Mouse (Mus musculus) adrenal gland, postnatal 10 days (tissue): ENCODE data around the gene Galp. TPM values are rescaled to one million over a fixed set of nuclear protein-coding genes. Genes with fewer than 3 reads are reported as not detected.
"Not testable (repeated sequence)": the region's sequence is repeated elsewhere in the genome, so short reads cannot be mapped to it uniquely, and the experiment has no call there.

Source experiments
- DNase-seq: peaks from one replicate; pipeline ENCODE4 v3.0.0; 2021; ENCODE audit warnings: mixed read lengths
- long read RNA-seq, 2 experiments: library from polyadenylated mRNA; stranded (forward); transcript quantifications; one replicate each; pipeline ENCODE4 v2.0.0; 2021
- total RNA-seq, 2 experiments: library from RNA; stranded (reverse); gene quantifications; 2 replicates each; pipeline ENCODE4 v1.2.3; 2021

Gene Galp
- total RNA-seq, result not detected
- long read RNA-seq, experiment 1, result 0 reads
- long read RNA-seq, experiment 2, result 0 reads

DNA sequence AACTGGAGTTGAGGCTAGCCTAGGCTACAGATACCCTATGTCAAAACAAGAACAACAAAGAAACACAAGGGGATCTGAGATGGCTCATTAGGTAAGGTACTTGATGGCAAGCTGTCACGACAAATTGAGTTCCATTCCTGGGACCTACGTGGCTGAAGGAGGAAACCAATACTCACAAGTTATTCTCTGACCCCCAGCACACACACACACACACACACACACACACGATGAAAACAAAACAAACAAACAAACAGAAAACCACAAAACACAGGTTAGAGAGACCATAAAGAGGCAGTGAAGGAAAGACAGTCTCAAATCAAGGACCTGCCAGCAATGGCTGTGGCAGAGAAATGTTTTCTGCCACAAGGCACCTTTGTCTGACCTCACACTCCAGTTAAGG lies at the start of gene Galp:
TSS of gene Galp (plus strand) at position 301 of the 400 bp plus-strand sequence.
- DNase-seq, result no peak

DNA sequence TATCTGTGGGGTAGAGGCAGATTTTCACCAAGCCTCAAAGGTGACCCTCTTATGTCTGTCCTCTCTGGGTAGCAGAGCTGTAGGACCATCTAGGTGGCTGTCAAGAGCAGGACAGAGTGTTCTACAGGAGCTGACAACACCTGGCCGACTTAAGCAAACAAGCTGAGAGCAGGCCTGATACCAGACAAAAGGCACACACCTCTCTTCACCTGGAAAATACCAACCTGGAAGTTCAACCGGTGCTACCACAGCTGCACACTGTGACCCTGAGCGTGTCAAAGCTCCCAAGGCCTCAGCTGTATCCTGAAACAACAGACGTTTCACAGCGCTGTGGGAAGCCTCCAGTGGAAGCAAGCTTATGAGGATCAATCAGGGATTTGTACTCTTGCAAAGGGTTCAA lies 49.2 kb upstream of the Galp start:
- no peak for DNase-seq

DNA sequence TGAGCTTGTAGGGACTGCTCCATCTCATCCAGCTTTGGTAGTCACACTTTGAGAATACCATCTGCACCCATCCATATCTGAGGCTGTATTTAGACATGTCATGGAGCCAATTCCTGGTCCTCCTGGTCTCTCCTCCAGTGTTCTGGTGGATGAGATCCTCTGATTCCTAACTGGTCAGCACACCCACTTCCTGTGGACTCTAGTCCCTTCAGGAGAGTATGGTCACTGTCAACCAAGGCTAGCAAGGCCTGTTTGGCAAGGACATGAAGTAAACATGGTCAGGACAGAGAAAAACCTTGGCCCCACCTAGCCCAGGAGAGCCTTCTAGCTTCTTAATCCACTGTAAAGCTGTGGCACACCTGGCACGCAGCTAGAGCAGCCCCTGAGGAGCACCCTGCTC lies 45.6 kb upstream of the Galp start:
- DNase-seq, result peak; percentile 56

DNA sequence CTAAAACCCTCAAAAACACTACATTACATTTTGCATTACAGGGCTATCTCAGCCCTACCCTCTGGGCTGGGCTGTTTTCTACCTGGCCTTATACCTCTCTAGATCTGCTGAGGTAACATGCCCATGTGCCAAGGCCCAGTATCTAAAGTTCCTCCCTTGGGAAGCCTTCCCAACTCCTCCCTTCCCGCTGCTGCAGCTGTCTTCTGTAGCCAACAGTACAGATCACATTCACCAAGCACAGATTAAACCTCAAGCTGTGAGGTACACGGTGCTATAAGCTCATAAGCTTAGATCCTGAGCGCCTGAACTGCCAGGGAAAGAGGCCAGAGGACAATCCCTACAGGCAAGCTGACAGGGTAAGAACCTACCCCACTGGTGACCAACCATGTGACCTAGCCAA lies 44.9 kb upstream of the Galp start:
- DNase-seq, result no peak

DNA sequence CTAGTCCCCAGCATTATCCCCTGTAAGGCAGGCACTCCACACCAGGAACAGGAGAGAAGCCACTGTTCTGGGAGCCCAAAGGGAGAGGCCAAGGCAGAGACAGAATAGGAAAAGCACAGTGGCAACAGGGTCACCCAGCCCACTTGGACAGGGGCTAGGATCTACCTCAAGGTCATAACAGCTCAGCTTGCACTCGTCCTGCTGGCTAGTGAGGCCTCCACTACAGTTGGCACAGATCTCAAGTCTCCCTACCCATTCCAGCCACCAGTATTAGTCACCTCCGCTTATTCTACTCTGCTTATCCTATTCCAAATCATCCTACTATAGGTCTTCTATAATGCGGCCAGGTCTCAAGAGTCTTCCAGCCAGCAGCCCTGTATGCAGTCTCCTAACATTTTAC lies 43.8 kb upstream of the Galp start:
- DNase-seq, result peak; percentile 56

DNA sequence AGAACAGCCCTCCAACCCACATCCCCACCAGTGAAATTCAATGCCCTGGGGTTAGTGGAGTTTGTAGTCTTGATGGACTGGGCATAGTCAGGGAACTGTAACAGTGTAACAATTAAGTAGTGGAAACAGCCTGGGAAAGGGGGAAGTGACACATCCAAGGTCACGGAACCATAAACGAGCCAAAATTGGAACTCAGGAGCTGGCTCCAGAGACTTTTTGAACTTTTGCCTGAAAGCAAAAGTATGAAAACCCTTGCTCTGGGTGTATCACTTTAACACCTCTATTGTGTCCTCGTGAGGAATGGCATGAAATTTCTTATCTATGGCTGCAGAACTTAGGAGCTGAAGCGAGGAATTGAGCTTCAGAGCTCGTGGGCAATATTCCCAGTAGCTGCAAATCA lies 42.7 kb upstream of the Galp start:
- DNase-seq, result peak; percentile 42

DNA sequence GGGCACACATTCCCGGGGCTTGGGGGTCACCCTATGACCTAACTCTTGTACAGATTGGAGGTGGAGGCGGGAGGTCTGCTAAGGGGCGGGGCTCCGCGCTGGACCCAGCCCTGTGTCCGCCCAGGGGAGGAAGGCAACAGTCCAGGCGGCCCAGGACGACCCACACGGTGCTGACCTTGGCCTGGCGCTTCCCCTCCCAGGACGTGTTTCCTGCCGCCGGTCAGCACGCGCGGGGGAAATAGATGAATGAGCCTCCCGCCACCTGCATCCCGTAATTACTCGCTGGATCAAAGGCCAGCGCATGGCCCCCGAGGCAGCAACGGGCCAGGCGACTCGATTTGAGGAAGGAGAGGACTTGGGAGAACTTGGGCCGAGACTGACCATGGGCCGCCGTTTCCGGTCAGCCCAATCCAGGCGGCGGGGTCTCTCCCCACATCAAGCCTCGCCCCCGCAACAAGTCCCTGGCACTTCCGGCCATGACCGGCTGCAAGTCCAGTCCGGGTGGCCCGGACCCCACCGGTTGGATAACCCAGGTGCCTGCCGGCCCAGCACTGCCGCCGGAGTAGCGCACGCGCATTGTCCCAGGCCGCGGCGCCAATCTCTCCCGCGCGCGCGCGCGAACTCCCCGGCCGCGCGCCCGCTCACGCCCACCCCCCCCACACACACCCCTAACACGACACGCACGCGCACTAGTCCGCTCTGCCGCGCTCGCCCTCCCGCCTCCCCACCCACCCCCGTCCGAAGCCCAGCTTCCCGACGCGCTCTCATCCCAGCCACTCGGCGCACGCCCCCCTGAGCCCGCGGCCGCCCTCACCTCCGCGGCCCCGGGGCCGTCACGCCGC lies 41.6 kb upstream of the Galp start:
- peak; percentile 93 for DNase-seq

DNA sequence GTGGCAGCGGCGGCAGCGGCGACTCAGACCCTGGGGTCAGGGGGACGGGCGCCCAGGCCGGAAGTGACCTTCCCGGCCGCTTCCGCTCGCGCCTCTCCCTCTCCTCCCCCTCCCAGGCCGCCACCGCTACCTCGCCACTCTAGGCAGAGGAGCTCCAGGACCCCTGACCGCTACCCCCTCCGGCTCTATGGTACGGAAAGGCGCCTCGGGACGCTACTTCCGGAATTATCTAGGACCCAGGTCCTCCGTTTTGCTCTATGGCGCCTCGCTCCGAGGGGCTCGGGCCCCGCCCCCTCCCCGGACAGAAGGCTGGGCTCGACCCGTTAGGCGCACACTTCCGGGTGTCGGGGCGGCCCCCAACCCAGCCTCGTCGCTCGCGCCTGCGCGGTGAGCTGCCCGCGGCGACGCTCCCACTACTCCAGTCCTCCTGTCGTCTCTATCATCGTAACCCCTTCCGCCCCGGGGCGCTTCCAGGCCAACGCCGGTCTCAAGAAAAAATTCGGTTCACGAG lies 40.9 kb upstream of the Galp start, which contains the start of gene Zfp787:
TSS of gene Zfp787 (minus strand) at position 97 of the 511 bp plus-strand sequence.
- peak; percentile 98 for DNase-seq

DNA sequence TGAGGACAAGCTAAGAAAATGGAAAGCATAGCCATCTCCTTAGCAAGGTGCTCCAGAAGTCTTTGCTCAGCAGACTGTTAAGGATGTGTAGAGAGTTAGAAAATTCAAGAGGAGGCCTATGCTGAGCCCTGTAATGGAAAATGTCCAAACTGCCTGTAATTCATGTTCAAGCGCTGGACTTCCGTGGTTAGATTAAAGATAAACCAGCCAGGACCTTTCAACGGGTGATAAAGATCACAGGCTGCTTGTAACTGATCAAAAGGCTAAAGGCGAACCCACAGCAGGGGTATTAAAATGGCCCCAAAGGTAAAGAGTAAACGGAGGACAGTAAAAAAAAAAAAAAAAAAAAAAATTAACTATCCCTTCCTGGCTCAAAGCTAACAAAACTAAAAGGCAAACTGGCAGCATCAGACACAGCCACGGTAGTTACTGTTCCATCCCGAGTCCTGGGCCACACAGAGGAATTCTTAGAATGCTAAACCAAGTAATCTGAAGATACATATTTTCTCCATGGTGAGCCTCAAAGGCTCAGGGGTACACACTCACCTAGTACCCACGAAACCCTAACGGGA lies 39.9 kb upstream of the Galp start:
- DNase-seq, result no peak

DNA sequence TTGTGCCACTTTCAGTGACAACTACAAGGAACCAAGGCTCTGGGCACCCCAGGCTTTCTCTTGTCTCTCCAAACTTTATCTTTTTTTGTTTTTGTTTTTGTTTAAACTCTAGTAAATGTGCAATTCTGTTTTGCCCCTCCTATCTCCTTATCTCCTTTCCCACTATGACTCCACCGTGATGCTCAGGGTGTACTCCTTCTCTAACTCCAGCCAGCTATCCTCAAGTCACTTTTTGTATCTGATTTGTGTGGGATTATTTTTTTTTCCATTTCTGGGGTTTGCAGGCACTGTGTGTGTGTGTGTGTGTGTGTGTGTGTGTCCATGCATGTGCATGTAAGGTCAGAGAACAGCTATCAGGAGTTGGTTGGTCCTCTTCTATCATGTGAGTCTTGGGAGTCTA lies 39.4 kb upstream of the Galp start:
- no peak for DNase-seq

DNA sequence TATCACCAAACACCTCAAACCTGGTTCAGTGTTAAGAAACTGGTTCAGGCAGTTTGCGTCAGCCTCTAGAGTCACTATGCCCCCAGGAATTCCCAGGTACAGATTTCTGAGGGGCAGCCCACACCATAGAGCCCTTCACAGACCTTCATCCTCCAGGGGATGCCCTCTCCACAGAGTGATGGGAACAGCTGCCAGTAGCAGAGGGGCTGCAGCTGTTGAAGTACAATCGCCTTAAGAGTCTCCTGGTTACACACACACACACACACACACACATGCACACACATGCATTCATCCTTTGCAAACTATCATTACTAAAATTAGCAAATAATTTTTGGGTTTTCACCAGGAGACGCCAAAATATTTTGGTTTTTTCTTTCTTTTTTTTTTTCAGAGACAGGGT lies 37.3 kb upstream of the Galp start:
- no peak for DNase-seq

DNA sequence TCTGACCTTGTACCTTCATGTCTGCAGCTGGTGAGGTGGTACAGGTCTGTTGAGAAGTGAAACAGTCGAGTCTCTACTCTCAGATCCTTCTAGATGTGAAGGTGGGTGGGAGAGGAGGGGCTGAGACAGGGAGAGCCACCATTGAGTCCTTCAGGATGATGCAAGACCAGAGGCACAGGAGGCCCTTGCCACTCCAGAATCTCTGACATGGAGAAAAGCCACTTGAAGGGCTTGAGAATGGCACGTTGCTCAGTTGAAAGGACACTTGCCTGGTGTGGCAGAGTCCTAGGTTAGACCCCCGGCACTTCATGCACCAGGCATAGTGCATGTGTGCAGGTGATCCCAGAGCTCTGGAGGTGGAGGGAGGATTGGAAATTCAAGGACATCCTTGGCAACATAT lies 35.3 kb upstream of the Galp start:
- DNase-seq, result no peak

DNA sequence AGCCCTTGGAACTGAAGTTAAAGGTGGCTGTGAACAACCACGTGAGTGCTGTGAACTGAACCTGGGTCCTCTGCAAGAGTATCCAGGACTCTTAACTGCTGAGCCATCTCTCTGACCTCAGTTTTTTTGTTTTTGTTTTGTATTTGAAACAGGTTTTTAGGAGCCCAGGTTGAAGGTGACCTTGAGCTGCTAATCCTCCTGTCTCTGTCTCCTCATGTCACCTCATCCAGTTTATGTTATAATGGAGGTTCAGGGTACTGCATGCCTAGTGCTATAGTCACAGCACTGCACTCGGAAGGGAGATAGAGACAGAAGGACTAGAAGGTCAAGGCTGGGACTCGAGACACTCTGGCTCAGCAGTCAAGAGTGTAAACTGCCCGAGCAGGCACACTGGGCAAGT lies 34.7 kb upstream of the Galp start:
- DNase-seq, result no peak

DNA sequence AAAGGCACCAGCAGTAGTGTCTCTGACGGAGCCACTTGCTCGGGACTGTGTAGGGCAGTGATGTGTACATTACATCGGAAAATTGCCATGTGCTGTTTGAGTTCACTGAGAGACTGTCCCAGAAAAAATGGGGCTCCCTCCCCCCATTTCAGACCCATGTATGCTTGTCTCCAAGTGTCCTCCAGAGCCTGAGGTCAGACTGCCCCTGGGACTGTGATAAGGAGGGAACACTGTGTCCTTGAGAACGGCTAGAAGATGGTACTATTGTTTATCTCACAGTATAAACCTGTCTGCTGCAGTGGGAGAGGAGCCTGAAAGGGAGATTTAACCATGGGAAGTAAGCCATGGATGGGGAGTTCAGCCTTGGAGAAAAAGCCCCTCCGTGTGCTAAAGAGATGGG lies 32.2 kb upstream of the Galp start:
- no peak for DNase-seq

DNA sequence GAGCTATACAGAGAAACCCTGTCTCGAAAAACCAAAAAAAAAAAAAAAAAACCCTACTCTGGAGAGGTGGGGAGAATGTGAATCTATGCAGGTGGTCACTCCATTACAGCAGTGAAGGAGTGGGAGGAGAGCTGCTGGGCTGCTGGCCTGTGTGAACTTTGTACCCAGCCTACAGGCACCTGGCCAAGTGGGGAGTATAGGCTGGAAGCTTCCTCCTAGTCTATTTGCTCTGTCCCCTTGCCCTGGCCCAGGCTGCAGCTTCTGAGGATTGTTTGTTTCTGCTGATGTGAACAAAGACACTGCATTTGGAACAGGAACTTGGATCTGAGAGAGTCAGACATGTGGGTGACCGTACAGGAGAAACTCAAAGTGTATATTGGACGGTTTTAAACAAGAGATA lies 27.5 kb upstream of the Galp start:
- DNase-seq, result no peak

DNA sequence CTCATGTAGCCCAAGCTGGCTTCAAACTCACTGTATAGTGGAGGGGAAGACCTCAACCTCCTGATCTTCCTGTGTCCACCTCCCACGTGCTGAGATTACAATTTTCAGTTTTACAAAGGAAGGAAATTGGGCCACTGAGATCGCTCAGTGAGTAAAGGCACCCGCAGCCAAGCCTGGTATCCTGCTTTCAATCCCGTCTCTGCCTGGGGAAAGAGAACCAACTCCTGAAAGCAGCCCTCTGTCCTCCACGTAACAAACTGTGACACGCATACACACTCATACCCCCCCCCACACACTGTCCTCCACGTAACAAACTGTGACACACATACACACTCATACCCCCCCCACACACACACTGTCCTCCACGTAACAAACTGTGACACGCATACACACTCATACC lies 26.5 kb upstream of the Galp start:
- DNase-seq, result no peak

DNA sequence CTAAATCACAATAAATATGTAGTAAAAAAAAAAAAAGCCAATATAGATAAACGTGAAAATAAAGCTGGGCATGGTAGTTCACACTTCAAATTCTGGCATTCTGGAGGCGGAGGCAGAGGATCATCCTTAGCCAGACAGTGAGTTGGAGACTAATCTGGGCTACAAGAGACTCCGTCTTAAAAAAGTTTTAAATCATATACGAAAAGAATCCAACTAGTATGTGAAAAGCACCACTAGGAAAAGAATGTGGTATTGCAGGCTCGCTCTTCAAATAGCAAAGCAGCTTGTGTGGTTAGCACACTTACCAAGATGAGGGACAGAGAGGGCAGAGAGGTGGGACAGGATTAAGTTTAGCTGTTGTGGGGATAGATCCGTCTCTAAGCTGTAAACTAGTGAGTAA lies 26.0 kb upstream of the Galp start:
- DNase-seq, result no peak

DNA sequence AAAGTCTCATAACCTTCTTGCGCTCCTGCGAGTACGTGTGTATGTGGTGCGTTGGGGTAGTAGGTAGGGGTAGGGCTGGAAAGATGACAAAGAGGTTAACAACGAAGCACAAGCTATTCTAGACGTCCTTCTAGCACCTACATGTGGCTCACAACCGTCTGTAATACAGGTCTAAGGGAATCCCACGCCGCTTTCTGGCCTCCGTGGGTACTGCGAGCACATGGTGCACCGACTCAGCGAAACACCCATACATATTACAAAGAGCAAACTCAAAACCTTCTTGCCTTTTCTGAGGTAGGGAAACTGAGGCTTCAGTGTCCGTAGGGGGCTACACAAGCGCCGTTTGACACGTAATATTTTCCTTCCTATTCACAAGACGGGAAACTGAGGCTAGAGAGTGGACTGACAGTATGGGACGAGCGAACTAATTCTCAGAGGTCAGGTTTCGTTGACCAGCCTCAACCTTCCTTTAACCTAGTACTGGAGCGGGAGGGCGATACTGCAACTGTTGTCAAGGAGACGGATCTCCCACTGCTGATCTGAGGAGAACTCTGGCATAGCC lies 25.4 kb upstream of the Galp start:
- DNase-seq, result peak; percentile 81

DNA sequence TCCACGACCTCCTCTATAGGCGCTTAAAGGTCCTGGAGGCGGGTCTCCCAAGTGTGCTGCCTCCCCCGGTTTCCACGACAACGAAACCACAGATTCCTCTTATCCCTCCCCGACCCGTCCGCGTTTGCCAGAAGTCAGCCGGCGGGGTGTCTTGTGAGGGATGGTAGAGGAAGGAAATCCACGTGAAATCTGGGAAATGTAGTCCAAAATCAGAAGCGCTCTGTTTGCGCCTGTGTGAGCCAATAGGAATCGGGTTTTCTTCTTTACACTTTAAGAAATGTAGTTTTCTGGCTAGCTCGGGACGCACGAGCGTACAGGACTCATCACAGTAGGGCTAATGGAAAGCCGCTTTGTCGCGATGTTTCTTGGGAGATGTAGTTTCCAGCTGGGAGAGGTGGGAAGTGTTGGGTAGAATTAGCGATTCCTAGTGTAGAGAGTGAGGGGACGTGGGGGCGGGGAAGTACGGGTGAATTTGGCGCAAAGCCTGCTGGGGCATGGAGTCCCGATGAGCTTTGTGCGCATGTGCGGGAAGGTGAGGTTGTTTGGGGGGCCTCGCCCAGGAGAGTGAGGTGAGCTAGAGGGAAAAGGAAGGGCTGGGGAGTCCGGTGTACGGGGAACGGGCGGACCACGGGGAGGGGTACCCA lies 24.8 kb upstream of the Galp start, which contains the start of gene Zfp444:
TSS of gene Zfp444 (plus strand) at position 221 of the 644 bp plus-strand sequence.
- peak; percentile 98 for DNase-seq

DNA sequence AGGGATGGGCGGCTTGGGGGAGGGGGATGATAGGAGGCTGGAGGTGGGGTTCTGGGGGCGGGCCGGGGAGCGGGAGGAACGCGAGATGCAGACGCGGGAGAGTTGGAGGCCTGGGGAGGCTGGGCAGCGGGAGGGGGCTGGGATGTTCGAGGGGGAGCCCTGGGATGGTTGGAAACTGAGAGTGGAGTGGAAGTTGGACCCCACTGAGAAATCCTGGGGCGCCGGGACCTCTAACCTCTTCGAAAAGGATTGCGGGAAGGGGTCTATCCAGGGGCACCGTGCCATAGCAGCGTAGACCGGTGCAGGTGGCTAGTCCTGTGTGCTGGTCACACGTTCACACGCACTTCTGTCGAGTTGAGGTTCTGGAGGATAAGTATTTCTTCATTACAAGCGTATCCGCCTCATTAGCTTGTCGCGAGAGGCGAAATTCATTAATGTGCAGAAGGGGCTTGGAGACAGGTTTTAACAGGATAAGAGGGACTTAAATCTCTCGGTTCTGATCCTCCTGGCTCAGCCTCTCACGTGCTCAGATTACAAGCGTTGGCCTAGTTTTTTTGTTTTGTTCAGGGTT lies 24.1 kb upstream of the Galp start:
- no peak for DNase-seq

DNA sequence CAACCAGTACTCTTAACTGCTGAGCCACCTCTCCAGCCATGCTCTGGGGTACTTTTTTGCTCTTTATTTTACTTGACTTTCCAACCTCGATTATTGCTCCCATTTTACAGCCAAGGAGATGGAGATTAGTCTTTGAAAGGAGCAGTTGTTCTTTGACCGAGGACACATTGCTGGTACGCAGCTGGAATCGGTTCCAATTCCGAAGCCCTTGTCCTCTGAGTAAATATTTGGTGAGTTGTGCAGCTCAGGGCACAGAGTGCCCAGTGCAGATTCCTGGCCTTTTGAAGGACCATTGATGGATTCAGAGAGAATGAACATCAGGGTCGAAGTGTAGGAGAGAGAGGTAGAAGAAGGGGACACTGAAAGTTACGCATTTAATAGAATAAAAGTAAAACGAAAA lies 23.0 kb upstream of the Galp start:
- DNase-seq, result no peak

DNA sequence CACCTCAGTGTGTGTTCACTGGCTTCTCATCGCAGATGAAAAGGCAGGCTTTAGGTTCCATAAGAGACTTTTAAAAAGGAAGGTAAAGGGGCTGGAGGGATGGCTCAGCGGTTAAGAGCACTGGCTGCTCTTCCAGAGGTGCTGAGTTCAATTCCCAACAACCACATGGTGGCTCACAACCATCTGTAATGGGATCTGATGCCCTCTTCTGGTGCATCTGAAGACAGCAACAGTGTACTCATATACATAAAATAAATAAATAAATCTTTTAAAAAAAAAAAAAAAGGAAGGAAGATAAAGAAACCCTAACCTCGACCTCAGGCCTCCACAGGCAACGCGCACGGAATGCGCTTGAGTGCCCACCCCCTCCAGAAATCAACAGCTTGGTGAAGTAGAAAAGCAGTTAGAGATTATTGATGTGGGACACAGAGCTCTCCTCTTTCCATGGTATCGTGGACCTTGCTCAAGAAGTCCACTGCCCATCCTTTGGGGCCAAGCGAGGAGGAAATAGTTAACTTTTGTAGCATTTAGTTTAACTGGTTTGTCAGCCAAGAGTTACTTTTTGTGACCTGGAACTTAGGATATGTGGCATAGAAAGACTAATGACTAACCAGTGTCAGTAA lies 22.4 kb upstream of the Galp start:
- DNase-seq, result not testable (repeated sequence)
